Mouse (Mus musculus) right cerebral cortex, postnatal 14 days (tissue): ENCODE measurements around the gene Dock9.
"Not testable (repeated sequence)": the region's sequence is repeated elsewhere in the genome, so short reads cannot be mapped to it uniquely, and the experiment has no call there.

ENCODE experiments used
- DNase-seq: peaks from one replicate; pipeline ENCODE4 v3.0.0; 2022

Dock9 gene

GRCm38 (mm10) chr14:121657633-121658032, 140.0 kb downstream of the Dock9 start:
- DNase-seq: no peak

GRCm38 (mm10) chr14:121656912-121657311, 140.7 kb downstream of the Dock9 start:
- DNase-seq: no peak

DNA sequence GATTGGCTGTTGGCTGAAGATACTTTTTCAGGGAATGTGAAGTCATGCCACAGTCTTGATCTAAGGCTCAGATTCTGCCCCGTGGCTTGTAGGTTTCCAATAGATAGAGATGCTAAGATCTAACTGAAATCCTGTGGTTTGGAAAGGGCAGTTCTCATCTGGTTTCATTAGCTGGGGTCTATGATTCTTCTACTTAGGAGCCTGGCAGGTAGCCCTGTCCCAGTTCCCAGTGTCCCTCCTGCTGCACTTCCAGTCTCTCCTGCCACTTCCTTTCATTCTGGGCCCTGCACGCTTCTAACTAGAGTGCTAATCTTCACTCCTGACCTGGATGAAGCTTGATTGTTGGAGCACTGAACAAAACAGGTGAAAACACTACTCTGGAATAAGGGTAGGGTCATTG, 142.7 kb downstream of the Dock9 start:
- no peak for DNase-seq

GRCm38 (mm10) chr14:121654416-121654967, 143.1 kb downstream of the Dock9 start:
- no peak for DNase-seq

DNA sequence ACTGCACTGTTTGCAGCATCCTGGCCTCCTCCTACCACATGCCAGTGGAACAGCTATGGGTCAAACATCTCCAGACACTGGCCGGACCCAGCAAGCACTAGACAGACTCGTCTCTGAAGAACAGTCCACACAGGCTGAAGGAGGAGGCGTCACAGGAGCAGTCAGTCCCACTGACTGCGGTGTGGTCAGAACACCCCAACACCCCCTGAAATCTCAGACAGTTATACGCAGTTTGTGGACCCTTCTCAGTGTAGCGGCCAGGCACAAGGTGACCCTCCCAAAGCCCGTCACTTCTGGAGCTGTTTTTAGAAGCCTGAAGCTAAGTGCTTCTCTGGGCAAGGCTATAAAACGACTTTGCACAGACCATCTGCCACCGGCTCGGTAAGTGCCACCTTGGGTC, 143.9 kb downstream of the Dock9 start:
- no peak for DNase-seq

DNA sequence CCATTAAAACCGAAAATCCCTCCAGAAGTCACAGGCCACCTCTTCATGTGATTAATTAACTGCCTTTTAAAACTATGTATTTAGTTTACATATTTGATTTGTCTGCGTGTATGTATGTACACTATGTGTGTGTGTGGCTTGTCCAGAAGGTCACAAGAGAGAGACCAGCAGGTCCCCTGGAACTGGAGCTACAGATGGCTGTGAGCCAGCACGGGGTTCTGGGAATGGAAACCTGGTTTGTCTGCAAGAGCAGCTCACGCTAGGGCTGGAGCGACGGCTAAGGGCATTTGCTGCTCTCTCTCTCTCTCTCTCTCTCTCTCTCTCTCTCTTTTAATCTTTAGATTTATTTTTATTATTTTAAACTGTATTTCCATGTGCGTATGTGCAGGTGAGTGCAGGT, 144.4 kb downstream of the Dock9 start:
- no peak for DNase-seq

- DNase-seq: no peak
These were observed 149.0 kb downstream of the Dock9 start for GRCm38 (mm10) chr14:121648581-121649060.

DNA sequence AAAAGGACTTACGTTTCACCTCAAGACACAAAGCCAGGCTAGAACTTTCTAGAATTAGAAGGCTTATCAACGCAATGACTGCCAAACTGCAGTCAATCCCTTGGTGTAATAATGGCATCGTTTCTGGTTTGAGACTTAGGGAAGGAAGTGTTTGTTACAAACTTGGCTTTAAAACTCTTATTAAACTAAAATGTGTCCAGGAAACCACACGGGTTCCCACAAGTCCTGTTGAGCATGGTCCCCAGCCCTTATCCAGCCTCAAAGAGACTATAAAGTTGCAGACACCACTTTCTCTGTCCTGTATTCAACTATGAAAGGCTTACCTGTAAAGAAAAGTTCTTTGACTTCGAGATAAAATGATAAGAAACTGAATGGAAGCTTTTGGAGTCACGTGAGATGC, 149.9 kb downstream of the Dock9 start:
- no peak for DNase-seq

- no peak for DNase-seq
These were observed 151.0 kb downstream of the Dock9 start for GRCm38 (mm10) chr14:121646617-121647016.

GRCm38 (mm10) chr14:121644302-121644701, 153.3 kb downstream of the Dock9 start:
- no peak for DNase-seq

DNA sequence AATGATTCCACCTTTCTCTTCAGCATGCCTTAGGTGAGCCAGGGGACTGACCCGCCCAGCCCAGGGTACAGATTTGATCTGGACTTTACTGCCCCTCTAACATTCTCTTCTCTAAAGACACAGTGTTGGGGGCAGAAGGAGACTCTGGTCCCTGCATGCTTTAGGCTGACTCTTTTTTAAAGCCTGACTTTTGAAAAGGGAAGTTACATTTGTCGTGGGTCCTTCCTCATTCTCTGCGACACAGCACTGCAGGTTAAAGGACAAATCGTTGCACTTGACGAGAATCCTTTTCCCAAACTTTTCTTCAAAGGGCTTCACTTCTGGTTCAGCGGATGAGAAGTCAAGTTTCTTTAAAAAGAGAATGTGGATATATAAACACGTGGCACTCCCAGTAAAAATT, 156.4 kb downstream of the Dock9 start:
- DNase-seq: no peak

DNA sequence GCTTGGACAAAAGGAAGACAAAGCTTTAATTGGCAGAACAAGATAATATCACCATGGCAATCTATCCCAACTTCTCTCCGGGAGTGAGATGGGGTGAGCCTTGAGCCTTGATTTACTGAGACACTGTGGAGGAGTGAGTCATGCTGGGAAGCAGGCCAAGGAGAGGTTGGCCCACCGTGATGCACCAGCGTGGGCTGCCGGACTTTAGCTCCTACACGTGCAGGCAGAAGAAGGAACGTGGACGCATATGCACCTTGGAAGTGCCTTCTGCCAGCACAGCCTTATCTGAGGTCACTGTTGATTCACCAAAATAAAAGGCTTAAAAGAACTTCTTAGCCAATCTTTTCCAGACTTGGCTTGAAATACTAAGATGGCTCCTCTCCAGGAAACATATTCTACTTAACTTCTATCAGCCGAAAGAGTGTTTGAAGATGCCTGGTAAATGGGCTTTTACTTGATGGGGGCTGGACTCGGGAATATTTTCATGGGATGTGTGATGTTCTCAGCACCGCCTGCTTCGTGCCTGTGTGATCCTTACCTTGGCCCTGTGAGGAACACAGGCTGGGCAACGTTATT, 160.6 kb downstream of the Dock9 start:
- DNase-seq: peak; percentile 50

GRCm38 (mm10) chr14:121634736-121635430, 162.8 kb downstream of the Dock9 start:
- peak; percentile 50 for DNase-seq

- no peak for DNase-seq
These were observed 163.4 kb downstream of the Dock9 start for GRCm38 (mm10) chr14:121634093-121634735.

GRCm38 (mm10) chr14:121631934-121632333, 165.7 kb downstream of the Dock9 start:
- no peak for DNase-seq

GRCm38 (mm10) chr14:121626741-121627140, 170.9 kb downstream of the Dock9 start:
- no peak for DNase-seq

GRCm38 (mm10) chr14:121623996-121624542, 173.6 kb downstream of the Dock9 start:
- not testable (repeated sequence) for DNase-seq

DNA sequence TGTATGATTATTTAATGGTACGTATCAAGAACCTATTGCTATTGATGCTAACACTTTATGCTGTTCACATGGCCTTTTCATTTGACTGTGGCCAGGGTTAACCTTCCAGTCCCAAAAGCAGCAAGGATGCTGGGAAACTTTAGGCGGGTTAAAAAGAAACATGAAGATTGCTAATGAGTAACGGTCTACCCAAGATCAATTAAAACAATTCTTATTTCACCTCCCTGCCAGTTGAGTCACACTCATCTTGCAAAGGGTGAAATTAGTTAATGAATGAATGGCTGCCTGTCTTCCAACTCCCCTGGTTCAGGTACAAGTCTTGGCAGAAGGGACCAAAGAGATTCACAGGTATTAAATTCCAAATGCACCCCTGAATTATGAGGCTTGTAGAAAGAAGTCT, 175.8 kb downstream of the Dock9 start:
- no peak for DNase-seq

DNA sequence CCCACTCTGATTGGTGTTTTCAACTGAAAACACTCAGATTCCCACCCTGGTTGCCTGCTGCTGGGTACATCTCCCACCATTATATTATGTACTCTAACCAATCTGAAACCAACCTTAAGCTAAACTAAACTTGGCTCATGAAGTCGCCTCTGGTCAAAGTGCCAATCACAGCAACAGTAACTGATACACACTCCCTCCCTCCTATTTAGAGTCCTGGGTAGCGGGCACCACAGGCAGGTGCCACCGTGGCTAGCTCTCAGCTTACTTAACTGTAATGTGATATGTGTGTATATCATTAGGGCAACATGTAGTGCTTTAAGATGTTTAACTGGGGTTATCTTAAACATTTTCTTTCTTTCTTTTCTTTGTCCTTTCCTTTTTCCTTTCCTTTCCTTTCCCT, 177.1 kb downstream of the Dock9 start:
- DNase-seq: no peak

- DNase-seq: no peak
These were observed 177.5 kb downstream of the Dock9 start for GRCm38 (mm10) chr14:121620157-121620556.

DNA sequence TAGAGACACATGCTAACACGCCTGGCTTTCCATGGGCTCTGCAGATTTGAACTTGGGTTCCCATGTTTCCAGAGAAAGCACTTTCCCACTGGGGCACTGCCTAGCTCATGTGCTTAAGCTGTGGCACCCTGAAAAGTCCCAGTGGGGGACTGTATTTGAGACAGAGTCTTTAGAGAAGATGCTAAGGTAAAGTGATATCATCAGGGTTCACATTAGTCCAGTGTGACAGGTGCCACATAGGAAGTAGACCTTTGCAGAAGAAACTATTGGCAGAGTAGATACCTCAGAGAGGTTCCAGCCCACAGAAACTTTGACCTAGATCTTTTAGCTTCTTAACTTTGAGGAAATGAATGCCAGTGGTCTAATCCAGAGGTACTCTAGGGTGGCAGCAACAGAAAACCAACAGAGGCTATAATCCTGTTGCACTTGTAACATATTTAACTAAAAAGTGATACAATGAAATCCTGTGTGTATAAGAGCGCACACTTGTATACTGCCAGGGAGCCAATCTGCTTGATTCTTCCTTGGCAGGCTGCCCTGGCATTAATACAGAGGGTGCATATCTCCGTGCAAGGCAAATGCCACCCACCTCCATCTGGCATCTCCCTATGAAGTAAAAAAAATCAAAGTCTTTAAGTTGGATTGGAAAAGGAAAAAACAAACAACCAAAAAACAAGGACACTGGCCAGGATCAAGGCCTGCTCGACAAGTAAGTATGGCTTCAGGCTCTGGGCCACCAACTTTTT, 179.8 kb downstream of the Dock9 start:
- peak; percentile 83 for DNase-seq

DNA sequence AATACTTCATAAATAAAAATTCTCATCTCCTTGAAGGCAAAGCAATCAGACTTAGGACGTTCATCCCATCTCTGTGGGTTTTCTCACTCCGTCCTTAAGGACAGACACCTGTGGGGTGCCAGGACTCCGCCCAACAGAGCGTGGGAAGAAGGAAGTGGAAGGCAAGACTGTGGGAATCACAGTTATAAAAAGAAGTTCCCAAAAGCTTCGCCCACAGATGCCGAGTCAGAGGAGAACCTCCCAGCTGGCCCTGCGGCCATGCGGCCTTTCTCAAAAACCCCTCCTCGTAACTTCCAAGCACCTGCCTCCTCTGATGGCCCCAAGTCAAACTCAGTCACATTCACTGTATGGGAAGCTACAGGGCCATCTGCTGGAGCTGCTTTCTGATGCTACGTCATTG, 182.2 kb downstream of the Dock9 start:
- DNase-seq: peak; percentile 34
